Mouse (Mus musculus): ENCODE data around the gene H3f3b.

H3f3b gene

GRCm38 (mm10) chr11:116002894-116003293 lies 24.9 kb downstream of the H3f3b start:
- no peak for DNase-seq (ENCODE audit: low read depth in 2 of 2, low spot score in 2 of 2)

DNA sequence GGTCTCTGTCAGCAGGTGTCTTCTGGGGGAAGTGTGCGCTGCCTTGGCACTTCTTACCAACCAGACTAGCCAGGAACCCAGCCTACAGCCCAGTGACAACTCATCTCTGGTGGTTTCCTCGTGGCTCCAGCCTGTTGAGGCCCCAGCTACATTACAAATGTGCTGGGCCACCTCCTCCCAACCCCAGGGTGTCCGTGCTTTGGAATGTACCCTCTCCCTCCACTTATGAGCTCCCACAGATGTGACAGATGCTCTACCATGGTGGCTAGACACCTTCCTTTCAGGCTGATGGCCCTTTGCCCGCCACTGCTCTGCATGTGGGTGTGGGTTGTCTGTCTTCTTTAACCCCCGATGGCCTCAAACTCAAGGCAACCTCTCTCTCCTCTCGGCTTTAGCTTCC lies 26.0 kb downstream of the H3f3b start:
- no peak for DNase-seq (ENCODE audit: low read depth in 2 of 2, low spot score in 2 of 2)

DNA sequence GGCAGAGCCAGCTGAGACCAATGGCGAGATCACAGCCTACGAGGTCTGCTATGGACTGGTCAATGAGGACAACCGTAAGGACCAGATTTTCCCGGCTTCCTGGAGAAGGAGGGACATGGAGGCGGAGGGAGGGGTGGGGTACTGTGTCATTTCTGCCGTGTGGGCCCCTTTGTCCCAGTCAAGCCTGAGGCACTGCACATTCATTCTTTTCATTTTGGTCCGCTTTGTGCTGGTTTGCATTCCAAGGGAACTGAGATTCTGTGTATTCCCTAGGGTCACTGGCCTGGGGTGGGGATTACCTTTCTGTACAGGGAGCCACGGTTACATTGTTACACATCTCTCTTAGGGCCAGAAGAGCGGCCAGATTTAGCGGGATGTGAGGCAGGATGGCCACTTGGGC lies 27.2 kb downstream of the H3f3b start:
- DNase-seq (ENCODE audit: low read depth in 2 of 2, low spot score in 2 of 2), result no peak

- DNase-seq (ENCODE audit: low read depth in 2 of 2, low spot score in 2 of 2), result peak; percentile 62 to 78
Observed at GRCm38 (mm10) chr11:115999538-116000143, 28.1 kb downstream of the H3f3b start.

DNA sequence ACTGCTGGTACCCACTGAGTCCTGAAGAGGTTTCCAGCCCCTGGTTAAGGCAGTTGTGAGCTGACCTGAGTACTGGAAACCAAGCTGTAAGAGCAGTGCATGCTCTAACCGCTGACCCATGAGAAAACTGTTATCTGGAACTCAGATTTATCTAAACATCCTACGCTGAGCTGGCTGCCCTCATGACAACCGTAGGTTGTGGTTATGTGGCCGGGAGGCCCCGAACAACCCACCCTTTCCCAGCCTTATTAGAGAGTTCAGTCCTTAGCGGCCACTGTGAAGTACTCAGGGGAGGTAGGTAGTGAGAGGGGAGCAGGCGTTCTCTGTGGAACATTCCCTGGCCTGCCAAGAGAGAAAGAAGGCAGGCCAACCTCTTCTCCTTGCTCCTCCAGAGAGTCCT lies 28.7 kb downstream of the H3f3b start:
- DNase-seq (ENCODE audit: low read depth in 2 of 2, low spot score in 2 of 2), result no peak

DNA sequence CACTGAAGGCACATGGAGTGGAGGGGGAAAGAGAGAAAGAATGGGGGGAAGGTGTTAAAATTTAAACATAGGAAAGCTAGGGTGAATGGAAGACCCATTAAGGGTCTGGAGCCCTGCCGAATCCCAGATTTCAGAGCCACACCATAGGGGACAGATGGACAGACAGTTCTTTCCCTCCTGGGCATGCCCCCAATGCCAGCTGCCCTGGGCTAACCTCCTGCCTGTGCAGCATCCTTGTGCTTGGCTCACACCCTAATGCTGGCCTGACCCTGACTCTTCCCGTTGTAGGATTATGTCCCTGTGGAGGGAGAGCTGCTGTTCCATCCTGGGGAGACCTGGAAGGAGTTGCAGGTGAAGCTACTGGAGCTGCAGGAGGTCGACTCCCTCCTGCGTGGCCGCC lies 30.1 kb downstream of the H3f3b start:
- no peak for DNase-seq (ENCODE audit: low read depth in 2 of 2, low spot score in 2 of 2)

DNA sequence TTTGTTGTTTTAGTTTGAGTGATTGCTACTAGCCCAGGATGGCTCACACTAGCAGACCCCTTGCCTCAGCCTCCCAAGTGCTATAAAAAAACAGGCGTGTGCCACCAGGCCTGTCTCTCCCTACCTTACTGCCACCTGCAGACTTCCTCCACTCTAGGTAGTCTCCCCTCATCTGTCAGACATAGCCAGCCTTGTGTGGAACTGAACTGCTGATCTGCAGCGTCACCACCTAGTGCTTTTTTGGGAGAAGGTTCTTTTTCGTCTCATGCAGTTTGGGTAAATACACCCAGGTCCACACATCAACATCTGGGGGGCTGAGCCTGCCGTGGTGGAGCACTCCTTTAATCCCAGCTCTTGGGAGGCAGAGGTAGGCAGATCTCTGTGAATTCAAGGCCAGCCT lies 30.7 kb downstream of the H3f3b start:
- no peak for DNase-seq (ENCODE audit: low read depth in 2 of 2, low spot score in 2 of 2)

DNA sequence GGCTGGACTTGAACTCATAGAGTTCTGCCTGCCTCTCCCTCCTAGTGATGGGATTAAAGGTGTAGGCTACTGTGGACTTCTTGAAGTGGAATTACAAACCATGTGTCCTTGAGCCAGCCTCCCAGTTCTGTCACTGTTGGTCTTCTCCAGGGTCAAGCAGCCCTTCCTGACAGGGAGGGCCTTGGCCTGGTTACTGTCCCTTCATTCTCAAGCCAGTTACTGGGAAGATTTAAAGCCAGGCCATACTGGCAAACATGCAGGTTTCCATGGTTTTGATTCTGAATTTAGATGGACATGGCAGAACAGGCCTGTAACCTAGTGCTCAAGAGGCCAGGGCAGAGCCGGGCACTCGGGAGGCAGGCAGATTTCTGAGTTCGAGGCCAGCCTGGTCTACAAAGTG lies 32.5 kb downstream of the H3f3b start:
- no peak for DNase-seq (ENCODE audit: low read depth in 2 of 2, low spot score in 2 of 2)

DNA sequence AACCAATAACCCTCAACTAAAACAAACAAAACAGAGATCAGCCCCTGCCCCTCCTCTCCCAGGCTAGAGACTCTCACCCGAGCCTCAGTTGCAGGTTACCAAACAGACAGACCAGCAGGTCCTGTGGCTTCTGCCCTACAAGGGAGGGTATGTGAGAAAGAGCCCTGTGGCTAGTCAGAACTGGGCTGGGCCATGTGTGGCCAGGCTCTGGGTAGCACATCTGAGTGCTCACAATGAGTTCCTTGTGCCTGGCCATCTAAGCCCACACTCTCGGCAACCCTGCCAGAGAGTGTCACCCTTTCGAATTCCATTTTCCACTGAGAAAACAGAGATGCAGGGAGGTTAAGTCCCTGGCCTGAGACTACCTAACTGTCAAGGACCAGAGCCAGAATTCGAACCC lies 35.7 kb downstream of the H3f3b start:
- DNase-seq (ENCODE audit: low read depth in 2 of 2, low spot score in 2 of 2), result no peak

GRCm38 (mm10) chr11:115989686-115990085 lies 38.1 kb downstream of the H3f3b start:
- no peak for DNase-seq (ENCODE audit: low read depth in 2 of 2, low spot score in 2 of 2)

DNA sequence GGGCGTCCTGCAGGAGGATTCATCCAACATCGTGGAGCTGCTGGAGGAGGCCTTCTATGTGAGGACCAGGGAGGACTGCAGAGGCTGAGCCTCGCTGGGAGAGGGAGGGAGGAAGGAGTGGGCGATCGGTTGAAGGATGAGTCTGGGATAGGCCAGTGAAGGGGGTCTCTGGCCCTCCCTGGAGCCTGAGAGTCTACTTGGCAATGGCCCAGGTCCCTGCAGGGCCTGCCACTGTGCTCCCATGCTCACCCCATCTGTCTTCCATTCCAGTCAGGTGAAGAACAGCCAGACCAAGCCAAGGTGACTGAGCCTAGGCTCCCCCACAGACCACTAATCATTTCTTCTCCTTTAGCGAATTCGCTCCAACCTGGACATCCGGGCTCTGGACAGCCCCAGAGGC lies 44.5 kb downstream of the H3f3b start:
- DNase-seq (ENCODE audit: low read depth in 2 of 2, low spot score in 2 of 2), result no peak

GRCm38 (mm10) chr11:115982472-115982871 lies 45.3 kb downstream of the H3f3b start:
- no peak for DNase-seq (ENCODE audit: low read depth in 2 of 2, low spot score in 2 of 2)

GRCm38 (mm10) chr11:115975544-115975943 lies 52.2 kb downstream of the H3f3b start:
- no peak for DNase-seq (ENCODE audit: low read depth in 2 of 2, low spot score in 2 of 2)

- DNase-seq (ENCODE audit: low read depth in 2 of 2, low spot score in 2 of 2), result no peak
Observed at GRCm38 (mm10) chr11:115975083-115975420, 52.7 kb downstream of the H3f3b start.

DNA sequence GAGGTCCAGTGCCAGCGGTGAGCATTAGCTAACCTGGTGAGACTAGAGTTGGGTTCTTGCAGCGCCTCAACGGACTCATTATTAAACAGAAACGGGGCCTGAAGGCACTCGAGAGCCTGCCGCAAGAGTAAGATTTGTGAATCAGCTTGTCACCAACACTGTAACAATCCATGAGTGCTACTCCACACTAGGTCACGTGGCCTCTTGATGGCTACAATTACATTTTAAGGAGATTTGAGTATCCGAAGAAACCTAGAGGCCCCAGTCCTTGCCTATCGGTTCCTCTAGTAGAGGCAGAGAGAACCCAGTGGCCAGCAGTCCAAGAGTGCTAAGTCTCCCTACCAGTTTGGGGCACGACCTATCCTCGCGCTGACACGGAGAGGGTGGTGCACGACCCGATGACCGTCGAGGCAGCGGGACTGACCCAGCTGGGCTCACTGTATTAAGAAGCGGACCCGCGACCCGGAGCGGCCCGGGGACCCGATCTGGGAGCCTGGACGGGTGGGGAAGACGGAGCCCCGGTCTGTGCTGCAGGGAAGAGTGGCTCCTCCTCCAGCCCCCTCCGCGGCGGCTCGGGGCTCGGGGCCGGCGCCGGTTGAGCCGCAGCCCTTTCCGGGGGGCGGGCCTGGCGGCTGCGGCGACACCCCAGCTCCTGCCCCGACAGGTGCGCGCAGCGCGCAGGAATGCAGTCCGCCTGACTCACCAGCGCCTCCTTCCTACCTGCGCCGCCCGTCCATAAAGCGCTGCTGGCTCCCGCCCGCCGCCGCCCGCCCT lies 53.3 kb downstream of the H3f3b start, which contains the start of gene Itgb4:
Itgb4 (plus strand) TSS at position 401 of the 774 bp plus-strand sequence.
- peak; percentile 31 to 32 for DNase-seq (ENCODE audit: low read depth in 2 of 2, low spot score in 2 of 2)

All from CD8-positive naive resting alpha-beta T cell, adult 2 months (primary cell).